Mouse (Mus musculus) brown adipose tissue, adult 24 weeks (tissue): ENCODE measurements at regions not wholly inside any gene's neighbourhood (a gene's known extent, or its start where the extent isn't known, plus 50 kb on each side); places are given as distances from the start of the nearest gene placed in this dataset.
A peak's percentile ranks its signal among the peaks of the same experiment; 100 is the strongest.

Experiments used
- H3K27ac ChIP-seq: fragments of 200-500 bp; replicated peaks from 2 replicates; pipeline ENCODE4 v1.5.1; 2012; ENCODE audit warnings: low read depth, mild to moderate bottlenecking, low read length
- H3K4me1 ChIP-seq: fragments of 200-500 bp; 2 replicates; pipeline ENCODE4 v1.6.1; 2012; ENCODE audit warnings: low read length, mixed read lengths; ENCODE audit not compliant: control insufficient read depth, insufficient read depth, insufficient read length
- H3K4me3 ChIP-seq: fragments of 200-500 bp; 2 replicates; pipeline ENCODE4 v1.5.1; 2012; ENCODE audit warnings: low read depth, mild to moderate bottlenecking, low read length, moderate library complexity; ENCODE audit not compliant: insufficient read depth

- Histone ChIP-seq H3K4me1 (no peaks in the 10 kb centered on the region), H3K27ac (no peak overlapping the region), H3K4me3 (no peak overlapping the region)
These were observed 139.9 kb upstream of the Sesn3 start for GRCm38 (mm10) chr9:14134894-14135450.

- Histone ChIP-seq H3K27ac (no peak overlapping the region), H3K4me1 (no peaks in the 10 kb centered on the region; the same call in none of the 2 replicates), H3K4me3 (no peak overlapping the region)
These were observed 133.5 kb upstream of the Sesn3 start for GRCm38 (mm10) chr9:14141321-14141720.

GRCm38 (mm10) chr9:14143988-14144387 lies 130.9 kb upstream of the Sesn3 start:
- Histone ChIP-seq H3K4me3 (no peak overlapping the region), H3K4me1 (no peaks in the 10 kb centered on the region; the same call in none of the 2 replicates), H3K27ac (no peak overlapping the region)

GRCm38 (mm10) chr9:14147088-14147487 lies 127.8 kb upstream of the Sesn3 start:
- H3K4me3 ChIP-seq = no peak overlapping the region
- H3K27ac ChIP-seq = peak overlapping the region; percentile 49; the same call in 1 of the 2 replicates

GRCm38 (mm10) chr9:14147731-14148130 lies 127.1 kb upstream of the Sesn3 start:
- Histone ChIP-seq H3K4me1 (no peaks in the 10 kb centered on the region), H3K4me3 (no peak overlapping the region), H3K27ac (no peak overlapping the region)

More at GRCm38 (mm10) chr9:14147088-14147487, 127.8 kb upstream of the Sesn3 start:
- no peaks in the 10 kb centered on the region for H3K4me1 ChIP-seq

- H3K4me1 ChIP-seq = no peaks in the 10 kb centered on the region
- H3K4me3 ChIP-seq = no peak overlapping the region
- no peak overlapping the region for H3K27ac ChIP-seq
These were observed 124.6 kb upstream of the Sesn3 start for GRCm38 (mm10) chr9:14150288-14150687.

GRCm38 (mm10) chr9:14156967-14157366 lies 117.9 kb upstream of the Sesn3 start:
- H3K4me1 ChIP-seq = no peaks in the 10 kb centered on the region
- no peak overlapping the region for H3K4me3 ChIP-seq
- no peak overlapping the region for H3K27ac ChIP-seq

- no peak overlapping the region for H3K4me3 ChIP-seq
- H3K27ac ChIP-seq = no peak overlapping the region
- no peaks in the 10 kb centered on the region for H3K4me1 ChIP-seq
These were observed 116.6 kb upstream of the Sesn3 start for GRCm38 (mm10) chr9:14158096-14158837.

GRCm38 (mm10) chr9:14160207-14160606 lies 114.7 kb upstream of the Sesn3 start:
- Histone ChIP-seq H3K4me3 (no peak overlapping the region), H3K27ac (no peak overlapping the region), H3K4me1 (no peaks in the 10 kb centered on the region)

- Histone ChIP-seq H3K27ac (no peak overlapping the region), H3K4me1 (peaks cover 9% of the 10 kb centered on the region; the same call in 1 of the 2 replicates), H3K4me3 (no peak overlapping the region)
These were observed 103.2 kb upstream of the Sesn3 start for GRCm38 (mm10) chr9:14171589-14172240.

- Histone ChIP-seq H3K4me1 (peaks cover 9% of the 10 kb centered on the region; the same call in 1 of the 2 replicates), H3K4me3 (no peak overlapping the region), H3K27ac (no peak overlapping the region)
These were observed 101.1 kb upstream of the Sesn3 start for GRCm38 (mm10) chr9:14173631-14174323.

- peaks cover 9% of the 10 kb centered on the region; the same call in 1 of the 2 replicates for H3K4me1 ChIP-seq
- H3K27ac ChIP-seq = no peak overlapping the region
- H3K4me3 ChIP-seq = no peak overlapping the region
These were observed 100.4 kb upstream of the Sesn3 start for GRCm38 (mm10) chr9:14174324-14175040.

GRCm38 (mm10) chr9:14175041-14175881 lies 99.6 kb upstream of the Sesn3 start:
- H3K4me1 ChIP-seq = peaks cover 9% of the 10 kb centered on the region; the same call in 1 of the 2 replicates
- no peak overlapping the region for H3K4me3 ChIP-seq
- no peak overlapping the region for H3K27ac ChIP-seq

GRCm38 (mm10) chr9:14179777-14180176 lies 95.1 kb upstream of the Sesn3 start:
- no peak overlapping the region for H3K27ac ChIP-seq
- no peak overlapping the region for H3K4me3 ChIP-seq
- H3K4me1 ChIP-seq = peaks cover 8% of the 10 kb centered on the region; the same call in 1 of the 2 replicates
